Mouse (Mus musculus) heart, postnatal 0 days (tissue): ENCODE results near the gene Bri3. TPM values are rescaled to one million over a fixed set of nuclear protein-coding genes. Genes with fewer than 3 reads are reported as not detected.

Experiments used
- ATAC-seq: fragments of 200-750 bp; cut with Nextera tagmentation; 2 replicates; pipeline ENCODE4 v1.8.0; 2017; ENCODE audit warnings: low read depth, moderate number of reproducible peaks, moderate library complexity; ENCODE audit not compliant: insufficient read depth
- DNase-seq: peaks from one replicate; pipeline ENCODE4 v3.0.0-alpha.2; 2016; ENCODE audit warnings: low spot score
- H3K27ac ChIP-seq: fragments of 300-500 bp; sonication (generic); 2 replicates; pipeline ENCODE4 v1.5.1; 2014; ENCODE audit warnings: low read depth, mild to moderate bottlenecking
- H3K27me3 ChIP-seq: fragments of 300-500 bp; sonication (generic); 2 replicates; pipeline ENCODE4 v1.6.1; 2014; ENCODE audit warnings: low read length, mixed read lengths; ENCODE audit not compliant: control insufficient read depth, insufficient read depth
- H3K36me3 ChIP-seq: fragments of 300-500 bp; sonication (generic); replicated peaks from 2 replicates; pipeline ENCODE4 v1.6.1; 2014; ENCODE audit warnings: low read length, mixed read lengths; ENCODE audit not compliant: control insufficient read depth, insufficient read depth
- H3K4me1 ChIP-seq: fragments of 300-500 bp; sonication (generic); 2 replicates; pipeline ENCODE4 v1.6.1; 2014; ENCODE audit warnings: antibody characterized with exemption; ENCODE audit not compliant: control insufficient read depth, insufficient read depth
- H3K4me2 ChIP-seq: fragments of 300-500 bp; sonication (generic); 2 replicates; pipeline ENCODE4 v1.6.1; 2014; ENCODE audit warnings: low read depth, mild to moderate bottlenecking, low read length, moderate library complexity
- H3K4me3 ChIP-seq: fragments of 300-500 bp; sonication (generic); 2 replicates; pipeline ENCODE4 v1.5.1; 2014; ENCODE audit warnings: low read depth, low read length
- H3K9ac ChIP-seq: fragments of 300-500 bp; sonication (generic); replicated peaks from 2 replicates; pipeline ENCODE4 v1.6.1; 2014; ENCODE audit warnings: low read depth, low read length, mixed read lengths
- H3K9me3 ChIP-seq: fragments of 300-500 bp; sonication (generic); replicated peaks from 2 replicates; pipeline ENCODE4 v1.6.1; 2016; ENCODE audit warnings: low read length; ENCODE audit not compliant: control insufficient read depth
- CTCF ChIP-seq: IDR thresholded peaks from 2 replicates; pipeline ENCODE4 v1.5.1; 2016; ENCODE audit warnings: antibody characterized with exemption, control low read depth, low read depth
- EP300 ChIP-seq: IDR thresholded peaks from 2 replicates; pipeline ENCODE4 v1.6.1; 2016; ENCODE audit warnings: antibody characterized with exemption, low read depth
- WGBS: fragments of 180-500 bp; shearing (Covaris S2); extraction: QIAGEN DNeasy Blood & Tissue Kit; methylation state at CpG from one replicate; pipeline ENCODE4 v1.1.7; 2014; 5-methylcytosine and 5-hydroxymethylcytosine counted together
- polyA plus RNA-seq: library from polyadenylated mRNA; unstranded; fragments of >200 nt; fragmentation: Nextera tagmentation; extraction: Ambion mirVana; gene quantifications from 2 replicates; pipeline ENCODE4 v1.2.1, GENCODE M21; 2015
- total RNA-seq: library from RNA; depleted of rRNA; stranded (reverse); fragments of >200 nt; gene quantifications from 2 replicates; pipeline ENCODE4 v1.2.3, GENCODE M21; 2014; ENCODE audit warnings: low replicate concordance

The Bri3 gene
- total and polyA plus RNA-seq, 2 experiments from 2014 or later, result 71.0 to 304 TPM

GRCm38 (mm10) chr5:144279926-144280325 is 35.7 kb downstream of the Bri3 start:
- peaks cover 33% of the 10 kb centered on the region for H3K36me3 ChIP-seq
- H3K4me3 ChIP-seq, result no peak overlapping the region
- ATAC-seq (no peak), DNase-seq (no peak)
- H3K27ac ChIP-seq, result no peak overlapping the region
- no peaks in the 10 kb centered on the region for H3K9me3 ChIP-seq
- no peak for TF ChIP-seq CTCF
- no peak for TF ChIP-seq EP300
- H3K4me1 ChIP-seq, result 0 out of 2 replicates have a peak, but pooled peaks cover 6% of the 10 kb centered on the region
- no peak overlapping the region for H3K4me2 ChIP-seq
- no peaks in the 10 kb centered on the region for H3K27me3 ChIP-seq
- no peak overlapping the region for H3K9ac ChIP-seq
- 96% methylated on average over 13 of the region's 13 CpGs for WGBS

- Histone ChIP-seq H3K4me1 (peaks cover 8% of the 10 kb centered on the region; the same call in 1 of the 2 replicates), H3K36me3 (peaks cover 27% of the 10 kb centered on the region), H3K9me3 (no peaks in the 10 kb centered on the region), H3K27ac (no peak overlapping the region), H3K4me2 (no peak overlapping the region), H3K4me3 (no peak overlapping the region), H3K27me3 (no peaks in the 10 kb centered on the region), H3K9ac (no peak overlapping the region)
- TF ChIP-seq CTCF (no peak), EP300 (no peak)
- 81% methylated on average over 11 of the region's 11 CpGs for WGBS
- ATAC-seq (no peak), DNase-seq (no peak)
Measured at GRCm38 (mm10) chr5:144282470-144283260, 38.4 kb downstream of the Bri3 start.

DNA sequence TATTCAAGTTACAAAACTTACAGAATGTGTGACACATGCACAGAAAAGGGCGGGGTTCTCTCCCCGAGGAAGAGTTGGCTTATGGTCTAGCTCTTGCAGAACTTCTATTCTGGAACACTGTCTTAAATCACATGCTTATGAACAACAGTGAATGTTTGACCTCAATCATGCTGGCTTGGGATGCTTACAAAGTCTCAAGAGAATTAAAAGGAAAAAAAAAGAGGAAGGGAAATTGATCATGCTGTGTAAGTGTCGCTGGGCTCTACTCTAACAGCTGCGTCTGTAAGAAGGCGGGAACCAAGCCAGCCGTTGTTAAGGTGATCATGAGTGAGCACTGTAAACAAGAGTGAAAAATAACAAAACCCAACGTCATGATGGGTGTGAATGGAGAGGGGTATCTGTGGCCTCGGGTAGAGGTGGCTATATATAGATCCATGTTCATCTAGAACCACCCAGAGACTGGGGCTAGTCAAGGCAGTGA is 39.4 kb downstream of the Bri3 start:
- TF ChIP-seq EP300 (no peak), CTCF (no peak)
- DNase-seq, result no peak
- WGBS, result 42% methylated on average over 8 of the region's 8 CpGs

GRCm38 (mm10) chr5:144284599-144284998 is 40.4 kb downstream of the Bri3 start:
- Histone ChIP-seq H3K9ac (no peak overlapping the region), H3K27ac (no peak overlapping the region), H3K27me3 (no peaks in the 10 kb centered on the region), H3K4me1 (peaks cover 12% of the 10 kb centered on the region; the same call in 1 of the 2 replicates), H3K36me3 (peaks cover 24% of the 10 kb centered on the region), H3K9me3 (no peaks in the 10 kb centered on the region), H3K4me3 (no peak overlapping the region), H3K4me2 (no peak overlapping the region)
- WGBS, result 76% methylated on average over 5 of the region's 5 CpGs
- no peak for DNase-seq
- ATAC-seq, result no peak
- no peak for TF ChIP-seq CTCF
- TF ChIP-seq EP300, result no peak

More for the DNA sequence above, 39.4 kb downstream of the Bri3 start:
- H3K4me2 ChIP-seq, result no peak overlapping the region
- H3K27ac ChIP-seq, result no peak overlapping the region
- H3K4me3 ChIP-seq, result no peak overlapping the region
- H3K9me3 ChIP-seq, result no peaks in the 10 kb centered on the region
- no peaks in the 10 kb centered on the region for H3K27me3 ChIP-seq
- peaks cover 27% of the 10 kb centered on the region for H3K36me3 ChIP-seq
- ATAC-seq, result peak; percentile 33; the same call in 1 of the 2 replicates
- no peak overlapping the region for H3K9ac ChIP-seq
- H3K4me1 ChIP-seq, result peaks cover 12% of the 10 kb centered on the region; the same call in 1 of the 2 replicates

DNA sequence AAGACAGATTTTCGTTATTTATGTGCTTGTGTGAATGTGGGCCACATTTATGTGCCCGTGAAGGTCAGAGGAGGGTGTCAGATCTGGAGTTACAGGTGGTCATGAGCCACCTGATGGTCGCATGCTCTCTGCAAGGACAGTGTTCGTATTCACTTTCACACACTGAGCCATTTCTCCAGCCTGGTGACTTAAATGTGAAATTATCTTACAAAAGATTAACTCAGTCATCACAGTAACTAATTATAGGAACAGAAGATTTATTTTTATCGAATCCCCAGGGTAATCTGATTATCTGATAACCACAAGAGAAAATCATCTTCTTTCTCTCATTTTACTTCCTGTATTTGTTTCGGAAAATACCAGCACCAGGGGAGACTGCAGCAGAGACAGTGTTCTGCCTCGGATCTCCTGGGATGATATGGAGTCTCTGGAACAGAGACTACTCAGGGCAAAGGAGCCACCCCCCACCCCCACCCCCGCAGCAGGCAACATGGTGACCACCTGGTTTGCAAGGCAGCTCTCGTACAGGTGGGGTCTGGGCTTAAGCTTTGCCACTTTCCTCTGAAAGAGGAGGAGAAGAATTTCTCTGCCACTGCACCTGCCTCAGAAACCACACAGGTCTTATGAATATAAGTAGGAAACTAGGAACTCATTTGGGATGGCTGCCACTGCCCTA is 42.5 kb downstream of the Bri3 start:
- DNase-seq (no peak), ATAC-seq (no peak)
- no peak overlapping the region for H3K27ac ChIP-seq
- H3K9ac ChIP-seq, result no peak overlapping the region
- no peaks in the 10 kb centered on the region for H3K27me3 ChIP-seq
- TF ChIP-seq CTCF, result no peak
- no peaks in the 10 kb centered on the region for H3K9me3 ChIP-seq
- H3K36me3 ChIP-seq, result peaks cover 6% of the 10 kb centered on the region; the same call in 1 of the 2 replicates
- no peak overlapping the region for H3K4me2 ChIP-seq
- peaks cover 20% of the 10 kb centered on the region for H3K4me1 ChIP-seq
- 67% methylated on average over 9 of the region's 9 CpGs for WGBS
- no peak overlapping the region for H3K4me3 ChIP-seq
